Mouse (Mus musculus): ENCODE results near the gene Cntn5.
"Not testable (repeated sequence)": the region's sequence is repeated elsewhere in the genome, so short reads cannot be mapped to it uniquely, and the experiment has no call there.

Cntn5 gene

DNA sequence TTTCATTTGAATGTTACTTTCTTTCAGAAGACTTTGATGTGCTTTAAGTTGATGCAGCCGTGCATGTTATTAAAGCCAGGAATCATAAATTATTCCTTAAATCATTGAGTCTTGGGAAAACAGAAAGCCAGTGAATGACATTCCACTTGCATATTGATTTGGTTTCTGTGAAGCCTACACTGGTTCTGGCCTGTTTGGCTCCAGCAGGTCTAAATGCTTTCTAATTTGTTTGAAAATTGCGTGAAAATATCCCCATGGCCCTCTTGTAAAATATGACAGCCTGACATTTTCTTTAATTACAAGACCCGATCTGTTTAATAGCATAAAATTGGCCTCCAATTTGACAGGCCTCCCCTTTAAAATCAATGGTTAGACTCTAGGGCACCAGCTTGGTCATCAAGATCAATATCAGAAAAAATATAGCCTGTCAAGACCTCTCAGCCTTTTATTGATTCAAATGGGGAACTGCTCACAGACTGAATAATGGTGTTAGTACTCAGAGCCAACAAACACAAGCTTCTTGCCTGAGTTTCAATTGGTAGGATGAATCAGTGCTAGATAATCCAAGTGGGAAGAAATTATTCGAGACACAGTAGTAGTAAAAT, 247.3 kb downstream of the Cntn5 start:
- no peak for DNase-seq (ENCODE audit: inconsistent ontology term)

DNA sequence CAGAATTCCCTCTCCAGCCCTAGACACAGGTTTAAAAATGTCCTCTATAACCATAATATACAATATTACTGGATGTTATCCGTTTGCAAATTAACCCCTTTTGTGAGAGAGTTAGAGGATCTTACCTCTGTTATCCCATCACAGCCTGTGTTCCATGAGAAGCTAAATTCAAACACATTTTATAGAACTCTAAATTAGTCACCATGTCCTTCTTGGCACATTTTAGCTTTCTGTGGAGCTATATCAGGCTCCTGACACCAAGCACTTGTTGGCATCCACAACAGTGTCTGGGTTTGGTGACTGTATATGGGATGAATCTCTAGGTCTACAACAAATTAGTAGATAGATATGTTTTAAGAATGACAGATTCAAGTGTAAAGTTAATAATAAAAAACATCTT, 253.9 kb downstream of the Cntn5 start:
- DNase-seq (ENCODE audit: inconsistent ontology term), result no peak

- DNase-seq (ENCODE audit: inconsistent ontology term), result no peak
Observed at GRCm38 (mm10) chr9:10645951-10646350, 258.6 kb downstream of the Cntn5 start.

DNA sequence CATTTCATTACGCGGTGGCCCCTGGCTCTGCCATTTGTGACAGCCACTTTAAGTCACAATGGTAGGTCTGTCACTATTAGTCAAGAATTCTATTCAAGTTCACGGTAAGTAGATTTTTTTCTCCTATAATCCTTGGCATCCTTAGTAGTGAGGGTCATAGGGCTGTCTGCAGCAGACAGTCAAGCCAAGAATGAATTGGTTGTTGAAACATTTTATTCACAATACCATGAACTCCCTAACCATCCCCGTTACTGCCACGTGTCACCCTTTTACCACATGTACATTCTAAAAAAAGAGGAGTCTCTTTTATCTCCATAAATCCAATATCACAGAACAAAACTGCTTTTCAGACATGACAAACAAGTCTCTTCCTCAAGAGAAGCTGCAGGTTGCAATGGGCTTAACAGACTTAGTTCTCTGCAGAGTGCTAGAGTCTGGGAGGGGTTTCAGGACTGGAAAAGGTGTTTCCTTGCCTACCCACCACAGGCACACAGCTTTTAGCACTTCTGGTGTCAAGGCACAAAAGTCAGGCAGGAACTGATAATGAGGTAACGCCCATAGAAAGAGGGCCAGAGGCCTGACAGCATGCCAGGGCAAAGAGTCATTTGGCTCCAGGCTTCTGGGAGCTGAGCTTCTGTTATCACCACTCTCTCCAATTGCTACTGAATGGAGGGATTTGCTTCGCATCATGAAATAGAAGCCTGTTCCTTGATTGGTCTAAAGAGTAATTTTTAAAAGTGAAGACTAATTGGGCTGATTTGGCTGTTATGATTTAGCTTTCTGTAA, 259.3 kb downstream of the Cntn5 start:
- no peak for DNase-seq (ENCODE audit: inconsistent ontology term)

DNA sequence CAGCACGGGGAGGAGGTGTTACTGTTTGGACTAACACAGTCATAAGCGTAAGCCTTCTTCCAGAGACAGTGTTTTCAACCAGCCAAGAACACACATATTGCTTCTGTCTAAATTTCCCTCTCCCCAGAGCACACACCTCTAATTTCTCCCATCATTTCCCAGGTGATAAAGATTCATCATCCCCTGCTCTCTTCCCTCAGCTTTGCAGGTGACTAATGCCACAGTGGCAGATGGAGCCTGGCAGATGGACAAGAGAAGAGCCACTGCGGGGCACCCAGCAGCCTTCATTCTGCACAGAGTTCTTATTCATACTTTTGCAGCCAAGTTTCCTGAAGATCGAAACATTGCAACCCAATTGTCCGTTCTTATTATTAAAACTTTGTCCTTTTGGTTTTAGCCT, 286.5 kb downstream of the Cntn5 start:
- no peak for DNase-seq (ENCODE audit: inconsistent ontology term)

GRCm38 (mm10) chr9:10575346-10576241, 329.0 kb downstream of the Cntn5 start:
- DNase-seq (ENCODE audit: inconsistent ontology term), result no peak

DNA sequence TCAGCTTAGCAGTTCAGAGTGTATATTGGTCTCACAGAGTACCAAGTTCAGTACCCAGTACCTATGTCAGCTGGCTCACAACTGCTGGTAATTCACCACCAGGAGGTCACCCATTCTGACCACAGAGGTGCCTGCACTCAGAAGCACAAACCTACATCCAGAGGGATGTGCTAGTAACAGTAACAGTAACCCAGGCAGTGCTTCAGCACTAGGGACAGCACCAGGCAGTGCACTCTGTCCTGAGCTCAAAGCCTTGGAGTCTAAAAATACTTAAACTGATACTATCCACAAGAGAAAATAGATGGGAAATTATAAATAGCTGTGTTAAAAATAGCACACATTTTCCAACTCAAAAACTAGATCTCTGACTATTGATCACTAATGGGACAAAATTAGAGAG, 334.7 kb downstream of the Cntn5 start:
- DNase-seq (ENCODE audit: inconsistent ontology term), result no peak

DNA sequence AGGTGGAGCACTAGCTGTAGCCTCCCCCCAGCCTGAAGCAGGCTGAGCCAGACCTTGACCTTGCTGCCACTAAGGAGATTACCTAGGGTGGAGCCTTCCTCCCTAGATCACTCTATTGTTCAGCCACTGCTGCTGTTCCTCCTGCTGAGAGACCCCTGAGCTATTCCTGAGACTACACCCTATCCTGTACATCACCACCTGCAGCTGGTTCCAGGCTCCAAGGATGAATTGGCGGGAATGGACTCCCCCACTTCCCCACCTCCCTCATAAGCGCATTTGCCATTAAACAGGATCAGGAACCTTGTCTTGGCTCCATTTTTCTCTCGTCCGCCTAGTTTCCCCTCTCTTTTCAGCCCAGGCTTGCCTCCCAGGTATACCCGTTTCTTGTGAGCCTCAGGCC, 363.7 kb downstream of the Cntn5 start:
- not testable (repeated sequence) for DNase-seq (ENCODE audit: inconsistent ontology term)

DNA sequence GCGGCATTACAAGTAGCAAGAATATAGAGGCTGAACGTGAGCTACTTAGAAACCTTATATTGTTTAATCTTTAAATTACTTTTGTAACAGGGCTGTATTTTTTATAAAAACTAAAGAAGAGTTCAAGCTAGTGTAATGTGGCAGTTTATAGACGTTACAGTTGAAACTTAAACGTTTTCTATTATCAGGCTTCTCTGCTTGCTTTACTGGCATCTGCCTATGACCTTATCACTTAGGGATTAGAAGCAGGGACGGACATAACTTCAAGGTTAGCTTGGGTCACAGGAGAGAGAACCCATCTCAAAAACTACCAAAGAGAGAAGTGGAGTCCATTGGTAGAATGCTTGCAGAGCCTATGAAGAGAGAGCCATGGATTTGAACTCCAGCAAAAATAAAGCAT, 372.3 kb downstream of the Cntn5 start:
- no peak for DNase-seq (ENCODE audit: inconsistent ontology term)

- no peak for DNase-seq (ENCODE audit: inconsistent ontology term)
Observed at GRCm38 (mm10) chr9:10531087-10531486, 373.5 kb downstream of the Cntn5 start.

- no peak for DNase-seq (ENCODE audit: inconsistent ontology term)
Observed at GRCm38 (mm10) chr9:10529528-10529927, 375.0 kb downstream of the Cntn5 start.

DNA sequence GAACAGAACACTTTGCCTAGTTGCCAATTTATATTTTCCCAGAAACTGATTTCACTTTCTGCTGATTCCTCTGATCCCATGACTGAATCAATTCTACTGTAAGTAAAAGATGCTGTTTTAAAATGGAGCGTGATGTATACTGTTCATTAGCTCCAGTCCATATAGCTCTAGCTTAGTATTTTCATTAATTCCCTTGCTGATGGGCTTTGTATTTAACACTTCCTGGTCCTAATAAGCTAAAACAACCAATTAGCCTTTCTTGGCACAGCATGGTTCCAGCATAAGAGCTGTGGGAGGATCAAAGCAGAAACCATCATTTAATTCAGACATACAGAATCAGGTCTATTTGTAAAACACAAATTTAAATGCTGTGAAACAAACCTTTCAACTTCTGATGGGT, 375.5 kb downstream of the Cntn5 start:
- DNase-seq (ENCODE audit: inconsistent ontology term), result no peak

DNA sequence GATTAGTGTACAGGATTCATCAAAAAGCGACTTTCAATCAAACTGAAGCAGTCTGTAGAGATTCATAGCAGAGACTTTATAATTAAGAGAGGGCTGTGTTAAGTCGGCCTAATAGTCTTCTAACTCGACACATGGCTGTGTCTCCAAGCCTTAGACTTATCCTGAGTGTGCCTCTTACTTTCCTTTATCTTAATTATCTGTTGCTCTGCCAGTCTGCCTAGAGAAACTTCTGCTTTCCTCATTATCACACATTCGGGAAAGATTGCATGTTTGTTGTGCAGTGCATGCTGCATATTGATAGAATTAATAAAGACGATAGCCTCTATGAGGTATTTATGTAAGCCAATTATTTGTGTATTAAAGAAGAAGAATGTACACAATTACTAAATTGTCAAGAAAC, 375.9 kb downstream of the Cntn5 start:
- no peak for DNase-seq (ENCODE audit: inconsistent ontology term)

DNA sequence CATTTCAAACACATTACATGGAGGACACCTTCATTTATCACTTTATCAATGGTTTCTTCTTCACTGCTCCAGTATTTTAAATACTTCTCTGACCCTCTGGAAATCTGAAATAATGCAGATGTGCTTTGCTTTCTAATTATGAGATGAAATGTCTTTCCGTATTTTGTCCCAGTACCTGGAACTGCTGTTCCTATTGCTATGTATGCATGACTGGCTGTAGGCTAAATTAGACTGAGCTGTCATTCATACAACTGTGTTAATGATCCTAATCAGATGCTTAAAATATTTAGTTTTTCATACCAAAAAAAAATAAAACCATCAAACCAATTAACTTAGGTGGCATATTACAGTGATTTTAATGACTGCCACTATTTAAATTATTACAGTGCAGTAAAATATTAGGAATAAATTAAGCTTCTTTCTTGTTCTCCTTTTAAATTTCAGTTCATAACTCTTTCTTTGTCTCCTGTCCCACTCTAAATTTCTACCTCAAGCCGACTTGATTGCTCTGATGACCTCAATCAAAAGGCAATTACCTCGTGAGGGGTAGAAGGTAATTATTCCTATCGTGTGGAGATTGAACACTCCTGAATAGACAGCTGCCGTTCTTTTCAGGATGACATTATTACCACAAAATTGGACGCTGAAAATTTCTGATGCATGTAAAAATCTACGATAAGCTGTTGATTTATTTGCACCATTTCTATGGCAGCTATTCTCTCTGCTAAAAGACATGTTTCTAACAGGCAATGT, 378.5 kb downstream of the Cntn5 start:
- no peak for DNase-seq (ENCODE audit: inconsistent ontology term)

DNA sequence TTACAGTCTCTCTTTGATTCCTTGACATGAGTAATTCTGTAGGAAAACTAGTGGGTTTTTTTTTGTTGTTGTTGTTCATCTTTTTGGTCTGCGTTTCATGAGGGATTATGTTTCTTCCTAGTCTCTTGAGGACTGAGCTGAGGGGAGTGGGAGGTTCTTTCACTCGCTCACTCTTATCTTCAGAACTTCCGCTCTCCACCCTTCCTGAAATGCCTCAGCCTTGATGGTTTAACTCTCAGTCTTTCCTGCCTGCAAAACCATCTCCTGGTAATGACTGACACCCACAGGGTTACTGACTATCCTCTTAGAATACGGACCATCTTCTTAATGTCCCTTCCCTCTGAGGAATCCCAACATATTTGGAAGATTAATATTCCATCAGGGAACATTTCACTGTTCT, 382.0 kb downstream of the Cntn5 start:
- no peak for DNase-seq (ENCODE audit: inconsistent ontology term)

- DNase-seq (ENCODE audit: inconsistent ontology term), result no peak
Observed at GRCm38 (mm10) chr9:10521054-10521453, 383.5 kb downstream of the Cntn5 start.

- no peak for DNase-seq (ENCODE audit: inconsistent ontology term)
Observed at GRCm38 (mm10) chr9:10492243-10492642, 412.3 kb downstream of the Cntn5 start.

DNA sequence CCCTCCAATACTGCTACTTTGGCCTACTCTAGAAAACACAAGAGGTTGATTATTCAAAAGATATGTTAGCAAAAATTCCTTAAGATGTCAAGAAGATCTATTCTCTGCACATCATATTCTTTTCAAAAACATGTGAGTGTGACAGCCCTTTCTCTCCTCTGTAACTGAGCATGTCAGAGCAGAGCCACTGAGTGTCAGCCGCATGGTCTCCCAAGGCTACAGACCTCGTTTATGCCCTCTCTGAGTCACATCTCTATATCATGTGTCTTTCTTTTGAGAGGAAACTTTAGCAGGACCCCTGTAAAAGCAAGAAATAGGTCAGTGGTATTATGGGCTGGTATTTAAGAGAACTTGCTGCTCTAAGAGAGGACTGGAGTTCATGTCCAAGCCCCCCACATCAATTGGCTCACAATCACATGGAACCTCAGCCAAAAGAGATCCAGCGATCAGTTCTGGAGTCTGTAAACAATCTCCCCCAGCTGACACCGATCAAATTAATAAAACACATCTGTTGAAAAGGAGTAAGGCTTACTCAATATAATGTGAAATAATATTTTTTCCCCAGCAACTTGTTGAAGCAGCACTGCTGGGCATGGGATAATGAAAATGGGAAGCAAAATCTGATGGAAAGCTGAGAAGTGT, 433.0 kb downstream of the Cntn5 start:
- no peak for DNase-seq (ENCODE audit: inconsistent ontology term)

GRCm38 (mm10) chr9:10464758-10465157, 439.8 kb downstream of the Cntn5 start:
- DNase-seq (ENCODE audit: inconsistent ontology term), result no peak

DNA sequence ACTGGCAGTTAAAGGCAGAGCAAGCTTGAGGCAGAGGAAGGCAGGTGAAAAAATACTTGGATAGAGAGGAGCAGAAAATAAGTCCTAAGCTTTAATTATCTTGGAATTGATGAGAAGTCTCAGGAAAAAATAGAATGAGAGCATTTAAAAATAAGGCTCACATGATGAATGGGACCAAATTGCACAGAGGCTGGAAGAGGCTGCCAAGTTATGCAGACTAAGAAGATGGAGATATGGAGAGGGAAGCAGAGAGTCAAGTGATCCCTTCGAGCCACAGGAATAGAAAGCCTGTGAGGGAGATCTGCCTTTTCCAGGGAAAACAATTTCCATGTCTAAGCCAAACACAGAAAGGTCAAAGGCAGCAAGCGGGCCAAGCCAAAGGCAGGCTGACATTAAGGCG, 446.7 kb downstream of the Cntn5 start:
- no peak for DNase-seq (ENCODE audit: inconsistent ontology term)

- DNase-seq (ENCODE audit: inconsistent ontology term), result no peak
Observed at GRCm38 (mm10) chr9:10448987-10449563, 455.5 kb downstream of the Cntn5 start.
